Mouse (Mus musculus) embryo, embryonic 11.5 days (tissue): ENCODE results near the gene Kcnh7.

Experiments used
- DNase-seq: peaks from one replicate; pipeline ENCODE4 v3.0.0-alpha.2; 2012; ENCODE audit warnings: low read depth, low spot score

The Kcnh7 gene

DNA sequence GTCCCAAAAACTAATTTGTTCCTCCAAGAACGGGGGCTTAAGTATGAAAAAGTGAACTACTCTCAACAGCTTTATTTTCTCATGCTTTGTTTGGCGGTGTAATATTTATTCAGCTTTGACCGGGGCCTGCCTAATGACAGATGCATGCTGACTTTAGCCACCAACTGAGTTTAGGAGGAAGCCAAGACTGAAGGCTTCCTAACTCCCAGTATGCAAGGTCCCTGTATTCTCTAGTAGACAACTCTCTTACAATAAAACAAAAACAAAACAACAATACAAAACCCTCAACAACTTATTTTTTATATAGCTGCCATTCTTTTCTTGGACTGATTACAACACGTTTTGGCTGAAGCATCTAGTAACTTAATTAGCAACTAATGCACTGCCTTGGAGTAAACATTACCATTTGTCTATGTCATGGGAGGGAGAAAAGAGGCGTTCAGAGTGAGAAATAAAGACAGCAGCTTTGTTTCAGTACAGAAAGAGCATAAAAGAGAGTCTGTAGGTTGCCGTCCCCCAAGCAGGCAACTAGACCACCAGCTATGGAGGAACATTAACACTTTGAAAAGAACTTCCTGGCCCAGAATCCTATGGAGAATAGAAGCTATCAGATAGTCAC lies 537.3 kb downstream of the Kcnh7 start:
- DNase-seq = no peak

DNA sequence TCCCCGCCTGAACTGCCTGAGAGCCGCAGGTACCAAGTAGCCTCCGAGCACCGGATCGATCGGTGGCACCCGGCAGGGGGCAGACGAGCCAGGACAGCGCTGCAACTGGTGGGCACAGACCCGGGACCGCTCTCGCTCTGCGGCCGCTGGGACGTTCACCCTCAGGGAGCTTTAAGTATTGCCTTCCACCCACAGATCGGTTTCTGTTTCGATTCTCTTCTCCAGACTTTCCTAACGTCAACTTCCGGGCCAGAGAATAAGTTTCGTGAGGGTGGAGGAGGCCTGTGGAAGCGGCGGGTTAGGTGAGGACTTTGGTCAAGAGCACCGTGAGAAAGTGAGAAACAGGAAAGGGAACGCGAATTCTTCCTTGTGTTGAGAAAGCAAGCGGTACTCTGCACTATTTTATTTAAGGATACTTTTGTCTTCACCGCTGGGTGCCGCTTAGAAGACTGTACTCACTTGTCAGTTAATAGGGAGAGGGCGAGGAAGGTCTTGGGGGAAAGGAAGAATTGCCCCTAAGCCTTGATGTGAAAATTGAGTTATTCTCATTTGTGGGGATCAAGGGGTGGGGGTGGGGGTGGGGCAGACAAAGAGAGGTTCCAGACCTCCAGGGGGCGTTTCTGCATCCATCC lies 538.0 kb downstream of the Kcnh7 start, which contains the start of gene Ifih1:
TSS of gene Ifih1 (minus strand) at position 242 of the 632 bp plus-strand sequence.
- no peak for DNase-seq

DNA sequence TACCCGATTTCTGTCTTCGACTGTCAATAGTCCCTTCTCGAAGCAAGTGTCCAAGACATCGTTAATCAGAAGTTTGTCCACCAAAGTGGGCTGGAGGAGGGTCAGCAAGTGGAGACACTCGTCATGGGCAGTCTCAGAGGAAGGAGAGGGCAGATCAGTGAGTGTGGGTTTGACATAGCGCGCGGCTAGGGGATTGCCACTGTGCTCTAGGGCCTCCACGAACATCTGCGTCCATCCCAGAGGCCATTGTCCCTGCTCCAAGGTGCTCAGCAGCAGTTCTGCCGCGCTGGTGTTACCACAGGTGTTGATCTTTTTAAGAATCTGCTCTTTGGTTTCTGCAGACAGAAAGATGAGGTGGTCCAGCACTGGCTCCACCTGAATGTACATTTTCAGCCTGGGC lies 538.6 kb downstream of the Kcnh7 start:
- no peak for DNase-seq

DNA sequence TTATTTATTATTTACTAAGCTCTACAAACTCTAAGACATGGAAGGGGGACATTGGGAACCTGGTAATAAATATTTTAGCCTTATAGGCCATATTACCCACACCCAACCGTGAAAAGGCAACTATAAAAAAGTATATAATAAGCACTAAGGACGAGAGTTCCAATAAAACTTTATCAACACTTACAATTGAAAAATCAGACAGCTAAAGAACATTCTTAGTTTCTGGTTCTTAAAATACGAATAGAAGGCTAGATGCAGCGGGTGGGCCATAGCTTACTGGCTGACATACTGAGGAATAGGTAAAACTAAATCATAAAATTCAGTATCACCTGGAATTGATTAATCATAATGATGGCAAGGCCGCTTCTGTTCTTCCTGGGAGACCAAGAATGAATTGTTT lies 539.2 kb downstream of the Kcnh7 start:
- no peak for DNase-seq
